Mouse (Mus musculus): ENCODE data around the gene Syngr2. TPM values are rescaled to one million over a fixed set of nuclear protein-coding genes. Genes with fewer than 3 reads are reported as not detected.
"Not testable (repeated sequence)": the region's sequence is repeated elsewhere in the genome, so short reads cannot be mapped to it uniquely, and the experiment has no call there.

Syngr2 gene
- total RNA-seq, 2 experiments from 2014 or later = 7.5 to 10.9 TPM

- DNase-seq (ENCODE audit: extremely low spot score in 1 of 2, low spot score in 2 of 2) = peak in 1 of 2 experiments; percentile 88
- intact Hi-C loops (cut with DNase I) = no loop called here
Measured at GRCm38 (mm10) chr11:117779434-117780198, 29.9 kb upstream of the Syngr2 start.

DNA sequence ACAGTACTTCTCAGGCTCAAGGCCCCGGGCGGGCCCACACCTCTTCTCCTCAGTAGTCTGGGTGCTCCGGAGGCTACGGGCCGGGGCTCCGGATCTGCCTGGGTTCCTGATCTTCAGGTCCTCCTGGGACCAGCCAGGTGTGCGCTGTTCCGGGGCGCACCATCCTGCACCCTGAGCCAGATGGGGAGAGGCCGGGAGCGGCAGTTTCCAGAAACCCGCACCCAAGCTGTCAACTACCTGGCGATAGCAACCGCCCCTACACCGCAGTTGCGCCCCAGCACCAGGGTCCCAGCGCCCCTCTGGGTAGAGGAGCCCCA is 29.3 kb upstream of the Syngr2 start:
- intact Hi-C loops (cut with DNase I) = no loop called here
- no peak for DNase-seq (ENCODE audit: extremely low spot score in 1 of 2, low spot score in 2 of 2)

DNA sequence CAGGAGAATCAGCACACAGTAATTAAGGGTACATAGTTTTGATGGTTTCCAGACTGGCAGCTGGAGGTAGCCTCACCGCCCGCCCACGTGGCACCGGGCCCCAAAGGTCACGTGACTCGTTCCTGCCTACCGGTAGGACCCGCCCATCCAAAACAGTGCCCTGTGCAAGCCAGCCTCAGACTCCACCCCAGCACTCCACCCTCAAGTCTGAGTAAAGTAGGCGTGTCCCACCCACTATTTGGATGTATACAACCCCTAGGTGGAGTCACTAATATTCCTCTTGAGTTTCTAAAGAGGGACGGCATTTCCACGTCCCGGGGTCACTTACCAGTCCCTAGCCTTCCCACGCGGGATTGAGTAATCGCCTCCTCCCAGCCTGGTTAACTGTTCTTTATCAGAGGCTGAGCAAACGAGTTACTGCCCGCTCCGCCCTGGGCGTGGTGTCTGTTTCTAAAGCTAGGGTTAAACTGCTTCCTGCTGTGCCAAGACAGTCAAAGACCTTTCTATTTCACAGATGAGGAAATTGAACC is 28.8 kb upstream of the Syngr2 start:
- intact Hi-C loops (cut with DNase I) = no loop called here

DNA sequence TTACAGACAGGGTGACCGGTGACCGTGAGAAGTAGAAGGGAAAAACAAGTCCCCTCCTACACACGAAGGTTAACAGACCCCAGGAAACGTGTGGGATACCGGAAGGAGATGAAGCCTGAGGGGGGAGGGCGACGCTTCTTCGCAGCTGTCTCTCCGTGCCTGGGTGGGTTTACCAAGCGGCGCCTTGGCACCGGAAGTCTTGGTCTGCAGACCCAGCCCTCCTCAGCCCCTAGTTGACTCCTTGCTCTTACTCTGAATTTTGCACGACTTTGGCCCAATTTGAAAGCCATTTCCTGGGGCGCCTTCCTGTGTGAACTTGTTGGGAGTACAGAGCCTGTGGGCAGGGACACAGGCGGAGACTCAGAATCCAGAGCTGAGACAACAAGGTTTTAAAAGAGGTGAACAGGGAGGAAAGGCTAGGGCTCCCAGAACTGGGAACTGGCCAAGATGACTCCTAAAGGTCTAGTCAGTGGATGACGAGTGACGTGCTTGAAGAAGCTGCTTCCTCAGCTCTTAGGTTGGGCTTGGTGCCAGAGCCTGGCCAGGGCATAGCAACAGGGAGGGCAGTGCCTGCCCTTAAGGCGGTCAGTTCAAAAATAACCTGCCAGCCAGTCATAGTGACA is 28.2 kb upstream of the Syngr2 start:
- peak in 1 of 2 experiments; percentile 81 for DNase-seq (ENCODE audit: extremely low spot score in 1 of 2, low spot score in 2 of 2)
- intact Hi-C loops (cut with DNase I) = no loop called here

More for the DNA sequence above, 28.8 kb upstream of the Syngr2 start:
- DNase-seq (ENCODE audit: extremely low spot score in 1 of 2, low spot score in 2 of 2) = peak in 1 of 2 experiments; percentile 86

DNA sequence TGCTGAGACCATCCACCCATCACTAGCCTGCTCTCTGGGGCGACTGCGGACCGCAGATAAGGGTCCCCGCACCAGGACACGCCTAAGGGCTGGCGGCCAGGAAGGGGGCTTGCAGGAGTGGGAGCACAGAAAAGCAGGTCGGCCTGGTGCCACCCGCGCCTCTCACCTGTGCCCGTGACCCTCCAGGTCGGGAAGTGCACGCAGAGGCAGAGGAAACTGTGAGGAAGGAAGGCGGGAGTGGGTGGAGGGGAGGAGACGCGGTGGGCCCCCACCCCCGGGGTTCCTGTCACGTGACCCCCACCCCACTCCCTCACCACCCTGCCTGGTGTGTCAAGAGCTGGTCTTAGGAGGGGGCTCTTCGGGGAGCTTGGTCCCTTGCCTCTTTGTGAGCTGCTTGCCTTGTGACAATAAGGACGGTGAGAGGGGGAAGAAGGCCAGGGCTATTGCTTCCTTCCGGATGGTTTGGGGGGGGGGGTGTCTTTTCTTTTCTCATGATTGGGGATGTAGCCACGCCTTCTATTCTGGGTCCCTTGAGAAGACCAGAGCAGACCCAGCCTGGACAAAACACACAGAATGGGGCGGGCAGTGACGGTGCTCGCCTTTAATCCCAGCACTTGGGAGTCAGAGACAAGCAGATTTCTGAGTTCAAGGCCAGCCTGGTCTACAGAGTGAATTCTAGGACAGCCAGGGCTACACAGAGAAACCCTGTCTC is 27.3 kb upstream of the Syngr2 start, which contains the start of the genes Tmc8 and Tmc6:
TSS of gene Tmc8 (plus strand) at position 84 of the 712 bp plus-strand sequence.
TSS of gene Tmc6 (minus strand) at position 206 of the 712 bp plus-strand sequence.
- DNase-seq (ENCODE audit: extremely low spot score in 1 of 2, low spot score in 2 of 2) = peak in 1 of 2 experiments; percentile 65
- intact Hi-C loops (cut with DNase I) = no loop called here

DNA sequence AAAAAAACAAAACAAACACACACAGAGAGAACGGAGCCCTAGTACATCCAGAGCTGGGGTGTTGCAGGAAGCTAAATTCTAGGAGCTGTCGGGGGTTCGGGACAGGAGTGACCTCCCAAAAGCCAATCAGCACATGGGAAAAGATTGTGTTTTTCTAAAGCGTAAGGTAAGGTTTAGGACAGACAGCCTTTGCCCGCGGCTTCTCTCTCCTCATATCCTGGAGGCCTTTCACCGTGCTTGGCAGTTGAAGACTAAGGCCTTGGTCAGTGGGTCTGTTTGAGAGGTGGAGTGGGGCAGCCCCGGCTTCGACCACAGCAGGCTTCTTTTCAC is 26.8 kb upstream of the Syngr2 start:
- DNase-seq (ENCODE audit: extremely low spot score in 1 of 2, low spot score in 2 of 2) = no peak
- intact Hi-C loops (cut with DNase I) = no loop called here

DNA sequence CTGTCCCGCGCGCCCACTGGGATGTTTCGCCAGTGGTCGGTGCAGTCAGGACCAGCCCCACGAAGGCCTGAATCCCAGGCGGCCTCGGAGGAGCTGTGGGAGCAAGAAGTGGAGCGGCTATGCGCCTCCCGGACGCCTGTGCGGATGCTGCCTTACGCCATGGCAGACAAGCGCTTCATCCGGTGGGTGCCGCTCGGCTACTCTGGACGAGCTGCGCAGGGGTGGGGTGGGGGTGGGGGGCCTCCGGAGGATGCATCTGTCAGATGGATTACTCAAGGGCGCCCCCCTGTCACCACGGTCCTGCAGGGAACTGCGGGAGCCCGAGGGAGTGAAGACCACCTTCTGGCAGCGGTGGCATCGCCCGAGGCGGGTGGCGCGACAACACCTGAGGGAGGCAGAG is 26.4 kb upstream of the Syngr2 start:
- intact Hi-C loops (cut with DNase I) = no loop called here
- peak; percentile 61 to 87 for DNase-seq (ENCODE audit: extremely low spot score in 1 of 2, low spot score in 2 of 2)

GRCm38 (mm10) chr11:117783683-117784309 is 25.7 kb upstream of the Syngr2 start:
- DNase-seq (ENCODE audit: extremely low spot score in 1 of 2, low spot score in 2 of 2) = peak in 1 of 2 experiments; percentile 65

DNA sequence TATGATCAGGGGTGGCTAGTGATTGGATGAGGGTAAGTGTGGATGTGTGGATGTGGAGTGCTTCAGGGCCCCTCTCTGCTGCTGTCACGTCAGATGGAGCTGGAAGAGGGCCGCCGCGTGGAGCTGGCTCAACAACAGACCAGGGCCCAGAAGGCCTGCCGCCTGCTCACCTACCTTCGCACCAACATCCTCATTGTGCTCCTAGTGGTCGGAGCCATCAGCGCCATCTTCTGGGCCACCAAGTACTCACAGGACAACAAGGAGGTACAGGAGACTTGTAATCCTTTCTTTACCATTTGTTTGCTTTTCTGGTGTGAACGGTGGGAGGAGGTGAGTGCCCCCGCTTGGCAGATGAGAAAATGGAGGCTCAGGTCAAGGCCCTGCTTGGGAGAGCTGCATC is 23.2 kb upstream of the Syngr2 start:
- intact Hi-C loops (cut with DNase I) = no loop called here
- DNase-seq (ENCODE audit: extremely low spot score in 1 of 2, low spot score in 2 of 2) = peak in 1 of 2 experiments; percentile 71

More at GRCm38 (mm10) chr11:117783683-117784309, 25.7 kb upstream of the Syngr2 start:
- intact Hi-C loops (cut with DNase I) = no loop called here

DNA sequence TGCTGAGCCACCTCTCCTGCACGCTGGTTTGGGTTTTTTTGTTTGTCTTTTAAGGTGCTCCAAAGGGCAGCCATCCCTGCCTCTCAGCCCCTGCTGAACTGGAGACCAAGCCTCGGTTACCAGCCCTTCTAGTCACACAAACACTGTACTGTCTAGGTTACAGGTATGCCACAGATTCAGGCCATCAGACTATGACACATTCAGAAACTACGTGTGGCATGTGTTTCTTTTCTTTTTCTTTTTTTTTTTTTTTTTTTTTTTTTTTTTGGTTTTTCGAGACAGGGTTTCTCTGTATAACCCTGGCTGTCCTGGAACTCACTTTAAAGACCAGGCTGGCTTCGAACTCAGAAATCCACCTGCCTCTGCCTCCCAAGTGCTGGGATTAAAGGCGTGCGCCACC is 21.0 kb upstream of the Syngr2 start:
- intact Hi-C loops (cut with DNase I); DNase-seq (ENCODE audit: extremely low spot score in 1 of 2, low spot score in 2 of 2): not testable (repeated sequence)

- peak in 1 of 2 experiments; percentile 74 for DNase-seq (ENCODE audit: extremely low spot score in 1 of 2, low spot score in 2 of 2)
- intact Hi-C loops (cut with DNase I) = no loop called here
Measured at GRCm38 (mm10) chr11:117790286-117790685, 19.2 kb upstream of the Syngr2 start.

GRCm38 (mm10) chr11:117790703-117791440 is 18.6 kb upstream of the Syngr2 start:
- no peak for DNase-seq (ENCODE audit: extremely low spot score in 1 of 2, low spot score in 2 of 2)
- intact Hi-C loops (cut with DNase I) = no loop called here

- no peak for DNase-seq (ENCODE audit: extremely low spot score in 1 of 2, low spot score in 2 of 2)
- intact Hi-C loops (cut with DNase I) = no loop called here
Measured at GRCm38 (mm10) chr11:117791441-117791761, 18.1 kb upstream of the Syngr2 start.

- intact Hi-C loops (cut with DNase I) = no loop called here
Measured at GRCm38 (mm10) chr11:117792281-117792888, 17.1 kb upstream of the Syngr2 start.

GRCm38 (mm10) chr11:117794035-117794551 is 15.4 kb upstream of the Syngr2 start:
- no peak for DNase-seq (ENCODE audit: extremely low spot score in 1 of 2, low spot score in 2 of 2)
- intact Hi-C loops (cut with DNase I) = no loop called here

More at GRCm38 (mm10) chr11:117792281-117792888, 17.1 kb upstream of the Syngr2 start:
- DNase-seq (ENCODE audit: extremely low spot score in 1 of 2, low spot score in 2 of 2) = peak in 1 of 2 experiments; percentile 51

GRCm38 (mm10) chr11:117796954-117797353 is 12.5 kb upstream of the Syngr2 start:
- intact Hi-C loops (cut with DNase I) = no loop called here
- no peak for DNase-seq (ENCODE audit: extremely low spot score in 1 of 2, low spot score in 2 of 2)

DNA sequence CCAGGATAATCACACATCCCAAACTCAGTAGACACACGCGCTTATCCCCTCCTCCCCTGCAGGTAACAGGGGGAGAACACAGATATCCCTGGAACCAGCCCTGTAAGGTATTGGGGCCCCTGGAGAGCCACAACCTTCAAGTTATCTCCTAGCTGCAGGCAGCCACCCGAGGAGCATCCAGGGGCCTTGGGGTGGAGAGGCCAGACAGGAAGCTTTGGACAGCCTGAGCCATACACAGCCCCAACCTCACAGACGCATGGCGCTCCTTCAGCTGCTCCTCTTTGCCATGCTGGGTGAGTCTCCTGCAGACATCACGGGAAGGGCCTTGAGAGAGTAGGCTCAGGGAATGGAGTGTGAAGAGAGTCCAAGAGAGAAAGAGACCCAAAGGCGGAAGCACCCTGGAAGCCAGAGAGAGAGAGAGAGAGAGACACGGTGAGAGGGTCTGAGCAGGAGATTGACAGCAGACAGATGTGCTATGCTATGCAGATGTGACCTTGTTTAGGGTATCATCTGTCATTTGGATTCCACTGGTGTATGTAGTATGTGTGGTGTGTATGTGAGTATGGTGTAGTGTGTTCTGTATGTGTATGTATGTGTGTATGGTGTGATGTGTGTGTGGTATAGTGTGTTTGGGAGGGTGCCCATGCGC is 11.8 kb upstream of the Syngr2 start, which contains the start of gene 6030468B19Rik:
TSS of gene 6030468B19Rik (plus strand) at position 150 of the 649 bp plus-strand sequence.
- DNase-seq (ENCODE audit: extremely low spot score in 1 of 2, low spot score in 2 of 2) = no peak
- intact Hi-C loops (cut with DNase I) = no loop called here
